Mouse (Mus musculus): ENCODE data around the gene Cdkn3. TPM values are rescaled to one million over a fixed set of nuclear protein-coding genes. Genes with fewer than 3 reads are reported as not detected.

The Cdkn3 gene
- polyA plus RNA-seq, 1 experiment, result 2.5 TPM

DNA sequence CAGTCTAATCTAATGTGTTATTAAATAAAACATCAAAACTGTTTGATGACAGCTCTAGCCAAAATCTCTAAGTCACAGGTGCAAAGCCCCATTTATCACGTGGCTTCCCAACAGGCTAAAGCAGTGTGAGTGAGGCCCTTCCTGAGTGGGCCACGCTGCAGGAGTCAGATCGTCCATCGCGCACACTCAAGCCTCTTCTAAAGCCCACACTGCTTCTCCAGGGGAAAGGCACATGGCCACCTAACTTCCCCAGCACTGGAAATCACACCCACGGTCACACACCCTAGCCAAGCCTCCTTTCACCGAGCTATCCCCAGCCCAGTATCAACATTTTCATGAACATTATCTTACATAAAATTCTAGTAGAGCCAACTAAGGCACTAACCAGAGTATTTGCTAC lies 20.7 kb downstream of the Cdkn3 start:
- 92% methylated on average over 7 of the region's 7 CpGs for WGBS
- peaks cover 35% of the 10 kb centered on the region for H3K36me3 ChIP-seq (ENCODE audit: control insufficient read depth, insufficient read depth, low read length)
- H3K4me1 ChIP-seq (ENCODE audit: control insufficient read depth, insufficient read depth, insufficient read length), result no peaks in the 10 kb centered on the region
- TF ChIP-seq POLR2A (IDR thresholded peaks at IDR 0.05; ENCODE audit: low read depth, low read length) (no peak), CTCF (IDR thresholded peaks at IDR 0.05; ENCODE audit: extremely low read depth, insufficient read depth, insufficient read length, insufficient replicate concordance) (no peak)
- no peaks in the 10 kb centered on the region for H3K27me3 ChIP-seq (ENCODE audit: control insufficient read depth, insufficient read depth, low read length)
- no peak overlapping the region for H3K4me3 ChIP-seq (ENCODE audit: extremely low read depth, insufficient read depth, insufficient read length)
- no peak for DNase-seq (ENCODE audit: low read depth in 1 of 2, low spot score in 2 of 2)
- H3K27ac ChIP-seq (ENCODE audit: insufficient read depth, low read length), result no peak overlapping the region

DNA sequence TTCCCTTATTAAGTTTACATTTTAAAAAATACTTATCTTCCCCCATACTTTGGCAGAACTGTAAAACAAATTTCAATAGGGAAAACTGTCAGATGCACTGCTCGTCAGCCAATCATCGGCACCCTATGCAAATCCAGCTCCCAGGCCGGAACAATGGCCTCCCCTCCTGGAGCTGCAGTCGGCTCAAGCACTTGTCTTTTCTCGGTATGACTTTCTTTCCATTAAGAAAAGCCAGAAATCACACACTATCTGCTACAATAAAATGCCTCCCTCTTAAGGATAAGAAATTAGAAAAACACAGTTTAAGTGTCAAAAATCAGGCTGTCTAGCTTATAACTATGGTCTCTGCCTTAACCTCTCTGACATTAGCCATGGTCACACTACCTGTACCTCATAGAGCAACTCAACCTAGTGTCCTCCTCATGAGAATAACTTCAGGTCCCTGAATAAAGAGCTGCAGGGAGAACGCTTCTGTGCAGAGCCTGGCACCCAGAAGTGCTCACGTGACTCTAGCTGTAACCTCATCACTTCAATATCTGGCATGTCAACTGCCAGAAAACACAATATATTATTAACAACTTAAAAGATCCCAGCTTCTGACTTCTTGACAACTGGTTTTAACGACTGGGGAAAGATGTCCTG lies 22.0 kb downstream of the Cdkn3 start:
- 82% methylated on average over 8 of the region's 8 CpGs for WGBS
- peaks cover 5% of the 10 kb centered on the region; the same call in 1 of the 2 replicates for H3K4me1 ChIP-seq (ENCODE audit: control insufficient read depth, insufficient read depth, insufficient read length)
- DNase-seq (ENCODE audit: low read depth in 1 of 2, low spot score in 2 of 2), result no peak
- H3K27ac ChIP-seq (ENCODE audit: insufficient read depth, low read length), result no peak overlapping the region
- no peak overlapping the region for H3K4me3 ChIP-seq (ENCODE audit: extremely low read depth, insufficient read depth, insufficient read length)
- H3K36me3 ChIP-seq (ENCODE audit: control insufficient read depth, insufficient read depth, low read length), result peaks cover 29% of the 10 kb centered on the region
- TF ChIP-seq POLR2A (IDR thresholded peaks at IDR 0.05; ENCODE audit: low read depth, low read length) (no peak), CTCF (IDR thresholded peaks at IDR 0.05; ENCODE audit: extremely low read depth, insufficient read depth, insufficient read length, insufficient replicate concordance) (no peak)
- no peaks in the 10 kb centered on the region for H3K27me3 ChIP-seq (ENCODE audit: control insufficient read depth, insufficient read depth, low read length)

GRCm38 (mm10) chr14:46783327-46783926 lies 23.1 kb downstream of the Cdkn3 start:
- peaks cover 5% of the 10 kb centered on the region; the same call in 1 of the 2 replicates for H3K4me1 ChIP-seq (ENCODE audit: control insufficient read depth, insufficient read depth, insufficient read length)
- TF ChIP-seq CTCF (IDR thresholded peaks at IDR 0.05; ENCODE audit: extremely low read depth, insufficient read depth, insufficient read length, insufficient replicate concordance) (no peak), POLR2A (IDR thresholded peaks at IDR 0.05; ENCODE audit: low read depth, low read length) (no peak)
- WGBS, result 88% methylated on average over 10 of the region's 10 CpGs
- no peaks in the 10 kb centered on the region for H3K27me3 ChIP-seq (ENCODE audit: control insufficient read depth, insufficient read depth, low read length)
- DNase-seq (ENCODE audit: low read depth in 1 of 2, low spot score in 2 of 2), result no peak
- peaks cover 20% of the 10 kb centered on the region for H3K36me3 ChIP-seq (ENCODE audit: control insufficient read depth, insufficient read depth, low read length)
- H3K27ac ChIP-seq (ENCODE audit: insufficient read depth, low read length), result no peak overlapping the region
- H3K4me3 ChIP-seq (ENCODE audit: extremely low read depth, insufficient read depth, insufficient read length), result no peak overlapping the region

DNA sequence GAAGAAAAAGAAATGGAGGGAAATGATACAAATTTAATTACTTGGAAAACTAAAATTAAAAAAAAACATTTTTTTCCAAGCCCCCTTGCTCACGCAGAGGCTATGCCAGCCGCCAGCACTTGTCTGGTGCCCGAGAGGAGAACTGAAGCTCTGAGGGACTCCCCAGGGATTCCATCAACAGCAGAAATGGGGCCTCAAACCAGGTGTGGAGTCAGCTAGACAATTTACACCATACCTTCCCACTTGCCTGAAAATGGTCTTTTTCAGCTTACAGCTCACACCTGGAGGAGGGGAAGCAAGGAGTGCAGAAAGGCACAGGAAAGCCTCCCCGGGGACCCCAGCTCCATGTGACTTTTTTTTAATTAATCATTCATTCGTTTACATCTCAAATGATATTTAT lies 24.9 kb downstream of the Cdkn3 start:
- 64% methylated on average over 5 of the region's 5 CpGs for WGBS
- no peak for TF ChIP-seq CTCF (IDR thresholded peaks at IDR 0.05; ENCODE audit: extremely low read depth, insufficient read depth, insufficient read length, insufficient replicate concordance)
- TF ChIP-seq POLR2A (IDR thresholded peaks at IDR 0.05; ENCODE audit: low read depth, low read length), result no peak
- no peak for DNase-seq (ENCODE audit: low read depth in 1 of 2, low spot score in 2 of 2)
- no peaks in the 10 kb centered on the region for H3K27me3 ChIP-seq (ENCODE audit: control insufficient read depth, insufficient read depth, low read length)
- no peak overlapping the region for H3K4me3 ChIP-seq (ENCODE audit: extremely low read depth, insufficient read depth, insufficient read length)
- peaks cover 7% of the 10 kb centered on the region for H3K36me3 ChIP-seq (ENCODE audit: control insufficient read depth, insufficient read depth, low read length)
- no peak overlapping the region for H3K27ac ChIP-seq (ENCODE audit: insufficient read depth, low read length)
- peaks cover 5% of the 10 kb centered on the region; the same call in 1 of the 2 replicates for H3K4me1 ChIP-seq (ENCODE audit: control insufficient read depth, insufficient read depth, insufficient read length)

DNA sequence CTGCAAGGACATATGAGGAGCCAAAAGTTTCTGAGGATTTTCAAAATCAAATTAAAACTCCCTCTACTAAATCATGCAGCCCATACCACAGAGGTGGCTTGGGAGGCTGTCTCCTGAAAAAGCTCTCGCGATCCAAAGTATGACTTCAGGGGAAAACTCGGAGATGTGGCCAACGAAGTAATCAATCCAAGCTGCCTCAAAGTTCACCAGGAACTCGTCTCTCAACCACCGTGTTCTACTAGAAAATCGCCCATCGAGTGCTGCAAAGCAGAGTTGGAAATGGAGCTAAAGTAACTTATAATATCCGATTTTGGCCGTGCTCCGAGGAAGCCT lies 27.1 kb downstream of the Cdkn3 start:
- no peak overlapping the region for H3K27ac ChIP-seq (ENCODE audit: insufficient read depth, low read length)
- WGBS, result 1% methylated on average over 11 of the region's 11 CpGs
- 0 out of 2 replicates have a peak, but pooled peaks cover 2% of the 10 kb centered on the region for H3K36me3 ChIP-seq (ENCODE audit: control insufficient read depth, insufficient read depth, low read length)
- TF ChIP-seq CTCF (IDR thresholded peaks at IDR 0.05; ENCODE audit: extremely low read depth, insufficient read depth, insufficient read length, insufficient replicate concordance) (no peak), POLR2A (IDR thresholded peaks at IDR 0.05; ENCODE audit: low read depth, low read length) (no peak)
- no peak for DNase-seq (ENCODE audit: low read depth in 1 of 2, low spot score in 2 of 2)
- peaks cover 5% of the 10 kb centered on the region; the same call in 1 of the 2 replicates for H3K4me1 ChIP-seq (ENCODE audit: control insufficient read depth, insufficient read depth, insufficient read length)
- H3K27me3 ChIP-seq (ENCODE audit: control insufficient read depth, insufficient read depth, low read length), result no peaks in the 10 kb centered on the region
- H3K4me3 ChIP-seq (ENCODE audit: extremely low read depth, insufficient read depth, insufficient read length), result peak overlapping the region; percentile 66

DNA sequence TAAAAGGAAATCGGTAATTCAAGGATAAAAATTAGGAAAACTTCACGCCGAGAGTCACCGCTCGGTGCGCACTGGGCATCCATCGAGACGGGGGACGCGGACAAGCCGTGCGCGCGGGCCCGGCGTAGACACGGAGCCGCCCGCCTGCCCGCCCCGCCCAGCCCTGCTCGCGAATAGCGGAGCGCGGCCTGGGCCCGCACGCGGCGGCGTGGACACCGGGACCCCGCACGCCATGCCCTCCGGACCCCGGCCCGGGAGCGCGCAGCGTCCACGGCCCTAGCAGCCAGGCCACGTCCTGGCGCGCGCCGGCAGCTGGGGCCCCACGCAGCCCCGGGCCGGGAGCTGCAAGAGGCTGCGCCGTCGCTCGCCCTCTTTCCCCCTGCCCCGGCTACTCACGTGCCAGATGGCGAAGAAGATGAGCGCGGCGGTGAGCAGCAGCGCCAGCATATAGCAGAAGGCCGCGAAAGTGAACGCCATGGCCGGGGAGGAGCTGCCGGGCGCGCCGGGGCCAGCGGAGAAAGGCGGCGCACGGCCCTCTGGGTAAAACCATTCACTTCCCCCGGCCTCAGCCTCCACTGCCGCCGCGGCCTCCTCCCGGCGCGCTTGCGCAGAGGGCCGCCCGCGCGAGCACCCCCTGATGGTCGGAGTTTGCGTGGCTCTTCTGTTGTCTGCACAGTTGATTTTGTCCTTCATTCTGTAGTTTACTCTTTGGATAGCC lies 27.6 kb downstream of the Cdkn3 start, which contains the start of gene Cnih1:
Gene Cnih1 (minus strand): TSS at position 625 of the 718 bp plus-strand sequence.
- no peaks in the 10 kb centered on the region for H3K27me3 ChIP-seq (ENCODE audit: control insufficient read depth, insufficient read depth, low read length)
- under 1% methylated on average over 86 of the region's 86 CpGs for WGBS
- no peaks in the 10 kb centered on the region for H3K36me3 ChIP-seq (ENCODE audit: control insufficient read depth, insufficient read depth, low read length)
- H3K4me3 ChIP-seq (ENCODE audit: extremely low read depth, insufficient read depth, insufficient read length), result peak within 1 kb of the TSS; percentile 66
- peaks cover 5% of the 10 kb centered on the region; the same call in 1 of the 2 replicates for H3K4me1 ChIP-seq (ENCODE audit: control insufficient read depth, insufficient read depth, insufficient read length)
- peak; percentile 75 to 87 for DNase-seq (ENCODE audit: low read depth in 1 of 2, low spot score in 2 of 2)
- H3K27ac ChIP-seq (ENCODE audit: insufficient read depth, low read length), result peak within 1 kb of the TSS; percentile 68
- TF ChIP-seq POLR2A (IDR thresholded peaks at IDR 0.05; ENCODE audit: low read depth, low read length) (peak; percentile 7; the same call in 1 of the 2 replicates), CTCF (IDR thresholded peaks at IDR 0.05; ENCODE audit: extremely low read depth, insufficient read depth, insufficient read length, insufficient replicate concordance) (peak; percentile 83)
